Mouse (Mus musculus) cerebral cortex, adult 2 months (tissue): ENCODE data around the gene Plagl2.

ENCODE experiments used
- WGBS: fragments of 180-500 bp; shearing (Covaris S2); methylation state at CpG from one replicate; pipeline ENCODE4 v1.1.7; 2018; 5-methylcytosine and 5-hydroxymethylcytosine counted together

Plagl2 gene

DNA sequence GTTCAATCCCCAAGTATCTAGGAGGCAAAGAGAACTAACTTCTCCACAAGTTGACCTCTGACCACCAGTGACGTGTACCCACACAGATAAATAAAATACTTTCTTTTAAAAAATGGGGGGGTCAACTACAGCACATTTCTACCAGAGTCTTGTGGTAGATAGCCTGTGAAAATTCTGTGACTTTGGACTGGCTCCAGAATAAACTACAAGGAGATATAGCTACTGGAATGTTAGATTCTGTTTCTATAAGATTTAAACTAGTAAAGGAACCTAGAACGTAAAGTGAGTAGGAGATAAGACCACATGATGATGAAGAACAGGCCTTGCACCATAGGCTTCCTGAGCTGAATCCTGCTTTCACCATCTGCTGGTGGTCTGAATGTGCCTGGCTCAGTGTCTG, 53.4 kb downstream of the Plagl2 start:
- WGBS, result 91% methylated on average over 2 of the region's 2 CpGs

DNA sequence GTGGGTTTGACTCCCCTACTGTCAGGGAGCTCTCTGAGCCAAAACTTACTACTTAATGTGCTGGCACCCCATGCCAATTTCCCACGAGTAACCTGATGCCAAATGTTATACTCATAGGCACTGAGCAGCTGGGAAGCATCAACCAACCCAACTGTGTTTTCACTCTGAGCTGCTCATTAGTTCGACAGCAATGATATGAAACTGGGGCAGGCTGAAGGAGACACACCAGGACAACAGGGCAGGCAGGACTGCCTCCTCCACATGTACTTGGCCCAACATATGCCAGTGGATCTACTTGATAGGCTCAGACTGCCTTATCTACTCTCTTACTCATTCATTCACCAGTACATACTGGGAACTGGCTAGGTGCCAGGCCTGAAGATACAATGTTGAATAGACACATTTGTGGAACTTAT, 55.0 kb downstream of the Plagl2 start:
- 25% methylated on average over 2 of the region's 2 CpGs for WGBS

DNA sequence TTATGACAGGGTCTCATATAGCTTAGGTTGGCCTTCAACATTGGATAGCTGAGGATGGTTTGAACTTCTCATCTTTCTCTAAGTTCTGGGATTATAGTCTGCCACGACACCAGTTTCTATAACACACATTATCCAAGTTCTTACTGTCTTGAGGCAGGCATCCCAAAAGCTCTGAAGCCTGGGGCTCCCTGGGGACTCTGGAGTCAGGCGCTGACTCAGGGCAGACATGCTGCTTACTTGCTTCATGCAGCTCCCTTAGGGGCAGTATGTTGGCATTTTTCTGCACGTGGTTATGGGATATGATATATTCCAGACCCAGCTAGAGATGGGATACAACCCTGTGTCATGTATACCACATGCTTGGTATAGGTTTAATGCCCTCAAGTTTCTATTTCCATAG, 61.3 kb downstream of the Plagl2 start:
- 88% methylated on average over 3 of the region's 3 CpGs for WGBS

DNA sequence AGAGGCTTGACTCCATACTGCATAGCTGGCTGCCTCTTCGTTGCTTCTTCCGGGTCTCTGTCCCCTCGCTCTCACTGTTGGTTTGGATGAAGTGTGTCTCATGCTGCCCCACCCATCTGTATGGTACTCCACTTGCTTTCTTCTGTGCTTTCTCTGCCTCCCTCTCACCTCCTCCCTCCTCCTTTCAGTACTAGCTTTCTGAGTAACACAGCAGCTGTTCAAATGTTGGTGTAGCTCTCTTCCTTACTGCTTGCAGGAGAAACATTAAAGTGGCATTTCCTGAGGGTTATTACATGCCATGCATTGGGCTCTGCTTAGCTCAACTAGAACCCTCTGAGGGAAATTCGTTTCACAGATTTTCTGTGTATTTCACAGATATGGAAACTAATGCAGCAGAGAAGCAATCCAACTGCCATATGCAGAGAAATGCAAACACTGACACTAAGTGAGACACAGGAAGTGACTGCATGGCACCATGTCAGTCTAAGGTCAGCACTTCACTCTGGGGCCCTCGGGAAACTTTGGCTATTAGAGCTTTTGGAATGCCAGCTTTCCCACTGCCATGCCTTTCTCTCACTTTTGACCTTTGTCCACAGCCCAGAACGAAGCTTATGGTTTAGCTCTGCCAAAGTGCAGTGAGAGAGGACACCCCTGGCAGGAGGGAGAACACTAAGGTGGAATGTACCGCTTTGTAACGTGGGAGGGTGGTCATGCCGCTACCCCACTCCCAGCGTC, 61.9 kb downstream of the Plagl2 start:
- 74% methylated on average over 10 of the region's 10 CpGs for WGBS
